Mouse (Mus musculus) bone marrow, adult 2 months (tissue): ENCODE results near the gene Gm20481.

Source experiments
- CTCF ChIP-seq: fragments of 200-500 bp; IDR thresholded peaks from 2 replicates; pipeline ENCODE4 v1.5.1; 2011; ENCODE audit warnings: low read length, control low read depth; ENCODE audit not compliant: control insufficient read depth, insufficient read depth
- POLR2A ChIP-seq: fragments of 200-500 bp; IDR thresholded peaks from 2 replicates; pipeline ENCODE4 v1.6.1; 2011; ENCODE audit warnings: low read depth, mild to moderate bottlenecking, control low read depth, low read length, borderline replicate concordance; ENCODE audit not compliant: control insufficient read depth

GRCm38 (mm10) chr17:35002153-35002865 is 32.6 kb downstream of the Gm20481 start:
- TF ChIP-seq POLR2A (0 out of 2 replicates have a peak, but pooled peaks have one; percentile 41), CTCF (no peak)
